Mouse (Mus musculus): ENCODE measurements at regions not wholly inside any gene's neighbourhood (a gene's known extent, or its start where the extent isn't known, plus 50 kb on each side); places are given as distances from the start of the nearest gene placed in this dataset.
"Not testable (repeated sequence)": the region's sequence is repeated elsewhere in the genome, so short reads cannot be mapped to it uniquely, and the experiment has no call there.

DNA sequence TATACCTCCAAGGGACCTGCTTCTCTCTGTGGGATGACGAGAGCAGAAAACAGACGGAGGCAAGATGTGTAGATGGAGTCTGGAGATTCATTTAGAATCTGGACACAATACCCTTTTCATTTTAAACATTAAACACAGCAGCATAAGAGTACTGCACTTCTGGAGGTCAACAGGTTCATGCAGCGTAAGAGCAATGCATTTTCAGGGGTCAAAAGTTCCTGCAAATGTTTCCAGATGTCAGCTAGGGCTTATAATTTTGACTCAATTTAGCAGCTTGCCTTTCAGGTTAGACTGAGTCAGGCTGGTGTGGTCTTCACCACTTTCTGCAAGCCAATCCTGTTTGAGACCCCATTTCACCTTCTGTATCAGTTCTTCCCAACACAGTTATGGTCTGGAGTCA is 277.9 kb downstream of the Hace1 start:
- in situ Hi-C loops (cut with MboI, MseI), result no loop called here

- in situ Hi-C loops (cut with MboI, MseI), result no loop called here
Observed at GRCm38 (mm10) chr10:45859137-45859536, 281.5 kb downstream of the Hace1 start.

DNA sequence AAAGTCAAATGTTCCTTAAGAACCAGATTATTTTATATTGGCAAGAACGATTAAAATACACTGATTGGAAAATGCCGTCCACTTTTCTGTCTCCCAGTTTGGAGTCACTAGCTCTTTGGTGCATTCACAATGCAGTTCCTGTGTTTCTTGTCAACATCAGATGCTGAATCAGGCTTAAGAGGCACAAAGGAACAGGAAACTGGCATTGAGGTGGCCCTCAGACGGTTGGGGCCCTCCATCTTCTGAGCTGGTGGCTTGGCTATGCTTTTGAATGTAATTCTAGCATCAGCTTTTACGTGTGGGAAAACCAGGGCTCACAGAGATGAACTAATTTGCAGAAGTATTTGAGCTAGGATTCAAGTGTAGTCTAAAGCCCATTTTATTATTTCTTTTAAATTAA is 282.3 kb downstream of the Hace1 start:
- in situ Hi-C loops (cut with MboI, MseI), result no loop called here

- in situ Hi-C loops (cut with MboI, MseI), result no loop called here
Observed at GRCm38 (mm10) chr10:45860696-45861095, 283.1 kb downstream of the Hace1 start.

DNA sequence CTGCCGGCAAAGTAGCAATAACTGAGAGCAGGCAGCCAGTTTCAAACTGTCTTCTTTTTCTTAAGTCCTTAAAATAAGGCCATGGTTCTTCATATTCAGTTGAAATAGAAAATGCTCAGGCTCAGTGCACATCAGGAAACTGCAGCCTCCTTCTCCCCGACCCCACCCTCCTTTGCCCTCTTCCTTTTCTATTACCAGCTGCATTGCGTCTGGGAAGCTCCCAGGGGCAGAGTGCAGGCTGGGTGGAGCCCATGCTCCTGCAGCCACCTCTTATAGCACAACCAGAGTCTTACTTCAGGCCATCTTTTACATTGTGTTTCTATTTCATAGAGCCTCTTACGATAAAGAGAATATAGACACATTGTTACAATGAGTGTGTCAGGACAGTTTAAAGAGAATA is 288.2 kb downstream of the Hace1 start:
- in situ Hi-C loops (cut with MboI, MseI), result loop anchor here in 1 of 2 experiments (5.0 kb wide), 1 partner anchor 48 kb away; no protein-coding TSS in a partner anchor

DNA sequence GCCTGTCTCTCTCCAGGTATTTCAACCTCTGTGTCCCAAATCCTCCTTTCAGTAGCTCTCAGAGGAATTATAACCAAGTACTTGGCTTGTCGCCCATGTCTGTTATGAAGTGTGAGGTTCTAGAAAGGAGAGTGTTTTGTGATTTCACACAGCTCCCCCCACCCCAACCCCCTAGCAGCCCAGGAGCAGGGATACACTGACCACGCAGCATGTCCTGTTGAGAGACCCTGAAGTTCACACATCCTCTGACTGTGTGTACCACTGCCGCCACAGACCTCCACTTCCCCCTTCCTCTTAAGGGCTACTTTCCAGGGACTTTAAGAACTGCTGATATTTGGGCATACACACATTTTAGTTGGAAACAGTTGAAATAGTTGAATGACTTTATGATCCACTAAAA is 289.2 kb downstream of the Hace1 start:
- in situ Hi-C loops (cut with MboI, MseI), result loop anchor here in 1 of 2 experiments (5.0 kb wide), 1 partner anchor 50 kb away; no protein-coding TSS in a partner anchor

DNA sequence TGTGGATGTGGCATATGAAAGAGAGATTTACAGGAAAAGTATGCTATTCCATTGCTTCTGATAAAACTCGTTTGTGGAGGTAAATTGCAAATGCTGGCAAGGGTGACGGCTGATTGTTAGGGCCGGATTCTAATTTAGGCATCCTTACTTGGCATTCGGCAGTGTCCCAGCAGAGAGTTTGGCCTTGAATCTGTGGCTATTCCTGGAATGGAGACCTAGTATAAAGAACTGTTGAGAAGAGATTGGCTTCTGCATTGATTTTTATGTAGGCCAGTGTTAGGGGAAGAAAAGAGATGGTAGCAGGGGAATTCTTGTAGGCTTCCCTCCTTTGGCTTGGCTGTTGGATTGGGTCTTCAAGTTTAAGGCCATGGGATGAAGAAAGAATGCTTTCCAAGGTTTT is 293.4 kb downstream of the Hace1 start:
- in situ Hi-C loops (cut with MboI, MseI), result no loop called here

DNA sequence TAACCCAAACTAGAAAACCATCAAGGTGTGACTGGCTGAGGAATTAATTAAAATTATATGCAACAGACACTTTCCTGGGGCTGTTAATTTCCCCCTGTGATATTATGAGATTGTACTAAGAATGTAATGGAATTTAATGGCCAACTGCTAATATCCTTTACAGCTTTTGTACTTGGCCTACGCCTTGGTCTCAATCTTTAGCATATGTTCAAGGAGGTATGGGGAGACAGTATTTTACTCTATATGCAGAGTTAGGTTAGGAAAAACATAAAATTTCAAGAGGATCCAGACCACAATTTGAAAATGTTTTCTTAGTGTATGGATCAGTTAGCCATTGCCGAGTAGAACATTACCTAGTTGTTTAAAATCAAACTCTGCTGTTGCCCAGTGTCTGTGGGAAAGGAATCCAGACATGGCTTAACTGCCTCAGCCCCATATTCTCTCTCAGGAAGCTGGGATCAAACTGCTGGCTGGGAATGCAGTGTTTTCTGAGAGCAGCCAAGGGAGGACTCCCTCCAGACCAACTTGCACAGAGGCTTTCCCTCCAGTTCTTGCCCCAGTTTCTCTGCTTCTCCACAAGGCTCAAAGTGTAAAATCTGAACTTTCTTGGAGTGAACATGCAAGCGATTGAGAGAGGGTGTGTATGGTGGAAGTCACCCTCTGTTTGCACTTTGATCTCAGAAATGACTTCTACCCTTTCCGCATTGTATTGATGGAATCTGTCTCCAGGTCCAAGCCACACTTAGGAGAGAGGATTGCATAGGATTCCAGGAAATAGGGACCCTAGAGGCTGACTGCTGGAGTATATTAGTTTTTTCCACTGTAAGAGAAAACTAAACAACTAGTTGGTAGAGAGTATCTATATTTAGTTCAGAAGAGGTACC is 294.6 kb downstream of the Hace1 start:
- in situ Hi-C loops (cut with MboI, MseI), result no loop called here

DNA sequence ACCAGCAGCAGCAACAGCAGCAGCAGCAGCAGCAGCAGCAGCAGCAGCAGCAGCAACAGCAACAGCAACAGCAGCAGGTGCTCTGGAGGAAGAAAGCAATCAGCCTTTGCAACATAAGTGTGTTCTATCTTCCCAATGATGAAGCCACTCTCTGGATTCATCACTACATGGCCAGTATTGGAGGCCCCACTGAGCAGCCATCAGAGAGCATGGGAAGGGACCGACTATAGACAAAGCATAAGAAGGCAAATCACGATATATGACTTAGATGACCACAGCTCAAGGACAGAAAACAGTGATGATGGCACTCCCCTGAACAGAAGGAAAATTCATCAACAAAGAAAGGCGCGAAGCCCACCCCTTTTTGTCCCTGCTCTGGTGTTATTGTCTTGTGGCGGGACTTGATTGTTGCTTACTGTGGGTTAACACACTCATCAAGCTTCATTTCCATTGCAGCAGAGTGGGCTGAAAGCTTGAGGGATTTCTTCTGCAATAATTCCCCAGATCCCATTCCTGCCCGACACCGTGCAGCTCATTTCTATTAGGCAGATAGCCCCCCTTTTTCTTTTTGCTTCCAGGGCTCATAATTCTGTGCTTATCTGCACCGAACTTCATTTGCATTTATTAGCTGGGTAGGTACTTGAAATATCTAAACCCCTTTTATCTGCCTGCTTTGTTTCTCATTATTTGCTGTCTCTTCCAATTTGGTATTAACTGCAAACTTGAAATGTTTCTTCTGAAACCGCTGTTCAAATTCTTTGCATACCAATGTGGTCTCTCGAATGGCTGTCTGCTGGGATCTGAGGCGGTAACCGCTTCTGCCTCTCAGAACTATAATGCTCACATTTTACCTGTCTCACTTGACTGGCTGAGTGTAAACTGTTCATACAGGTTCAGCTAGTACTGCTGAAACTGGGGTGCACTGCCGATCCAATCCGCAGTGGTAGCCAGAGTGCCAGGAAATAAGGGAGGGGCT is 296.5 kb downstream of the Hace1 start:
- in situ Hi-C loops (cut with MboI, MseI), result no loop called here

- in situ Hi-C loops (cut with MboI, MseI), result not testable (repeated sequence)
Observed at GRCm38 (mm10) chr10:45875287-45875686, 297.7 kb downstream of the Hace1 start.

DNA sequence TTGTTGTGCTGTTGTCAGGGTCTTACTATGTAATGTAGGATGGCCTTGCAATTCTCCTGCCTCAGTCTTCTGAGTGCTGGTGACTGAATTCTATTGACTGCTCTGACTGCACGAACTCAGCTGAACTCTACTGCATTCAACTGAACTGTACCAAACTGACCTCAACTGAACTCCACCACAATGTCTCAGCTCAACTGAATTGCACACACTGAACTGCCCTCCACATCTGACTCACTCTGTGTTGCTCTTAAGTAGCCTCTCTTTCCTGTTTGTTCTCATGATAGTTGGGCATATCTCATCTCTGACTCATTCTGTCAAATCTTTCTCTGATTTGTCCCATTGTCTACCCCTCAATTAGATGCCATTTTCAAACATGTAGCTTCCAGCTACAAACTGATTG is 306.1 kb downstream of the Hace1 start:
- in situ Hi-C loops (cut with MboI, MseI), result no loop called here

GRCm38 (mm10) chr10:45886636-45887035 is 309.0 kb downstream of the Hace1 start:
- in situ Hi-C loops (cut with MboI, MseI), result no loop called here

GRCm38 (mm10) chr10:45888835-45889234 is 311.2 kb downstream of the Hace1 start:
- in situ Hi-C loops (cut with MboI, MseI), result no loop called here

- in situ Hi-C loops (cut with MboI, MseI), result no loop called here
Observed at GRCm38 (mm10) chr10:45889381-45889951, 311.8 kb downstream of the Hace1 start.

- in situ Hi-C loops (cut with MboI, MseI), result no loop called here
Observed at GRCm38 (mm10) chr10:45890088-45890626, 312.5 kb downstream of the Hace1 start.

GRCm38 (mm10) chr10:45892464-45892863 is 314.8 kb downstream of the Hace1 start:
- in situ Hi-C loops (cut with MboI, MseI), result no loop called here

DNA sequence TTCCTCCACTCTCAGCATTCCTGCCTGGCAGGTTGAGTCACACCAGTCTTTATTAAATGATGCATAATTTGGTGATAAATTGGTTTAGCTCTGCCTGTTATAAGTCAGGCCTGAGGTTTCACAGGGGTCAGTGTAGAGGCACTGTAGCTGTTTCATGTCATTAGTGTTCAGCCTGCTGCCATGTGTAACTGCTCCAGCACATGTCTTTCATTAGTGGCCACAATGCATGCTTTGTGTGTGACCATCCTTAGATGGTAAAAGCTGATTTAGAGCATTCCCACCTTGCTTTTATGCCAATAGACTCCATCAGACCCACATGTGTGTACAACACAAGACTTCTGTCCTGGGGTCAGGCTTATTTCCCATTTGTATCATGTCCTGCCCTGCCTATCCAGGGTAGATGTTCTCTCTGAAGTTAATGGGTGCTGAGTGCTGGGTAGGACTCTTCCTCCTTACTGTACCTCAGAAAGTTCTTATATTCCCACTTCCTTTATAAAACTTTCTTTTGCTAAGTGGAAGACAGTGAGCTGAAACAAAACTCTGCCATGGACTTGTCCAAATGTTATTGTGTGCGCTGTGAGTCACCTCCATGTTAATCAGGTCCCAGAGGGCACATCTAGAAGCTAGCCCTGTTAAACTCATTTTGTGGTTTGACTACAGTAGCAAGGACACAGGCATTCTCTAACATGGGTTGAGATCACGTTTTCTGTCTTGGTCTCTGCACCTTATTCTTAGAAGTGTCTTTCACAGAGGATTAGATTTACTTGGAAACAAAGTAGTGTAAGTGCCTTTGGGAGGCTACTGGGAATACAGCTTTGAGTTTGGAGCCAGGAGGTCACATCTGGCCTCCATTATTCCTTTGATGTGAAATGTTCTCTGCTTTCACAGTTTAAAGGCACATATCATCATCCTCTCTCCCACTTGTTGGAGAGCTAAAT is 316.5 kb downstream of the Hace1 start:
- in situ Hi-C loops (cut with MboI, MseI), result no loop called here

DNA sequence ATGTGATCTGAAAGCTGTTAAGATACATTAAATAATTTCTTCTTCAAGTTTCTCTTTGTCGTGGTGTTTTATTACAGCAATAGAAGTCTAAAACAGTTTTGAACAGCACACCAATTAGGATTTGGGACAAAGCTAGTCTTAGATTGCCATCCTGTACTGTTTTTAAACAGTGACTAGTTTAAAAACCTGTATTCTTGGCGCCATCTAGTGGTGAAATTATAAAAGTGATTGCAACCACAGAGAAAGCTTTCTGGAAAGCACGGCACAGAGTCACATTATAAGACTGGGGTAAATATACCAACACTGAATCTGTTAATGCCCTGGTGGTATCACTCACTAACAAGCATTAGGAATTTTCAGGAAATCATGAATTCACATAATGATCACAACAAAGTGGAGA is 339.3 kb downstream of the Hace1 start:
- in situ Hi-C loops (cut with MboI, MseI), result loop anchor here (5.0 to 10.0 kb wide), 3 partner anchors 240 to 412 kb away; no protein-coding TSS in a partner anchor

GRCm38 (mm10) chr10:45925746-45926145 is 348.1 kb downstream of the Hace1 start:
- in situ Hi-C loops (cut with MboI, MseI), result loop anchor here in 1 of 2 experiments (10.0 kb wide), 1 partner anchor 541 kb away; no protein-coding TSS in a partner anchor

- in situ Hi-C loops (cut with MboI, MseI), result no loop called here
Observed at GRCm38 (mm10) chr10:45933631-45934310, 356.1 kb downstream of the Hace1 start.
